Mouse (Mus musculus): ENCODE measurements around the gene Tle3.

DNA sequence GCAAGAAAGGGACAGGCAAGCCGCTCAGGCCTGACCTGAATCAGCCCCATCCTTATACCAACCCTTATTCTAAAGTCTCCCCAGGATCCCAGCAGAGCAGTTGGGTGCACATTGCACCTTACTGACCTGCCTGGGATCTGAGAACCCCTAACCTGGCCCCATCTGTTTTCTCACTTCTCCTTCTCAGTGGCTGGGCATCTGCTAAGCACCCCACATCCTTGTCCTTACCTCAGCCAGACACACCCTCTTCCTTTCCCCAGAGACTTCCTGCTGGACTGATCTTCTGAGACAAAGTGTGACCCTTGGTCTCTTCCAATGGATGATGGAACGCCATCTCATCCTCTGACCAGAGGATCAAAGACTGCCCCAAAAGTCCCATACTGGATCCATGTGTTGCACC is 74.8 kb downstream of the Tle3 start:
- no peak for TF ChIP-seq POLR2A (IDR thresholded peaks at IDR 0.05; ENCODE audit: borderline replicate concordance, control insufficient read depth, low read depth, low read length)
- no peak for TF ChIP-seq CTCF (IDR thresholded peaks at IDR 0.05; ENCODE audit: control insufficient read depth, insufficient read depth, low read length)

All from bone marrow, adult 2 months (tissue).